Mouse (Mus musculus) kidney, adult 10 weeks (tissue): ENCODE results near the gene Mindy2. TPM values are rescaled to one million over a fixed set of nuclear protein-coding genes. Genes with fewer than 3 reads are reported as not detected.

Experiments used
- polyA plus RNA-seq: library from polyadenylated mRNA; stranded (reverse); fragments of 350-450 nt; fragmentation: Illumina TruSeq; extraction: RNeasy Lipid Tissue Mini Kit (QIAGEN cat#74804); gene quantifications from one replicate; pipeline ENCODE4 v1.2.3, GENCODE M21; 2014; ENCODE audit warnings: low read depth, low replicate concordance

Gene Mindy2
- 74.7 TPM for polyA plus RNA-seq

DNA sequence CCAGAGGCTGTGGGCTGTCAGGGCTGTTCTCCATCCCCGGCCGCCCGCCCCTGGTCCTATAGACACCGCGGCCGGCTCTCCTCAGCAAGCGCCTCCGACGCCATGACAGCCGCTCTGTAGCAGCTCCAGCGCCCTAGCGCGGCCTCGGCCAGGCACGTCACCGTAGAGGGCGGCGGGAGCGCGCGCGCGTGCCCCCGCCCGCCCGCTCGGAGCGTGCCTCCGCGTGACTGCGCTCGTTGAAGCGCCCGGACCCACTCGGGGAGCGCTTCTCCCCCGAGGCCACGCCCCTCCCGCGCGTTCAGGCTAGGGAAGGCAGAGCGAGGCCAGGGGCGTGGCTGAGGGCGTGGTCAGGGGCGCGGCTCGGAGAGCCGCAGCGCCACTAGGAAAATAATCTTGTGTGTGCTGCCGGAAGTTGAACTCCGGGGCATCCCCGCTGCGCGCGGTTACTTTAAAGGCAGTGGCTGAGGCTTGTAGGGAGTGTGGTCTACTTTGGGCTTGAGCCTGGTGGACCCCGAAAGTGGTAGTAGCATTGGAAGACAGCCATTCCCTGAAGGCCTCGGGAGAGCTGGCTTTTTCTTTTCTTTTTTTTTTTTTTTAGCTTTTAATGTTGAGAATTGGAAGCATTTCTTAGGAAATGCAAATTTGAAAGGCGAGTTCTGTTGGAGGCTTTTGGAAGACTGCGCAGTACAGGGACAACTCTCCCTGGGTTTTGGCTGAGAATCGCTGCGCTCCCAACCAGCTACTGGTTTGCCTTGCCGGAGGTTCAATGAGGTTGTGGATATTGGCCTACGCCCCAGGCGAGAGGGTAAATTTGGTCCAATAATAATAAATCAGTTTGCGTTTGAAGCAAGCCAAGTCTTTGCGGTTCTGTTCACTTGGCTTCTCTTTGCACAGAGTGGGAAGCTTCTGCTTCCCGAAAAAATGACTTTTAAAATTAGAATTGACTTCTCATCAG is at the start of gene Mindy2:
Gene Mindy2 (minus strand): TSS at position 162 of the 955 bp plus-strand sequence.

DNA sequence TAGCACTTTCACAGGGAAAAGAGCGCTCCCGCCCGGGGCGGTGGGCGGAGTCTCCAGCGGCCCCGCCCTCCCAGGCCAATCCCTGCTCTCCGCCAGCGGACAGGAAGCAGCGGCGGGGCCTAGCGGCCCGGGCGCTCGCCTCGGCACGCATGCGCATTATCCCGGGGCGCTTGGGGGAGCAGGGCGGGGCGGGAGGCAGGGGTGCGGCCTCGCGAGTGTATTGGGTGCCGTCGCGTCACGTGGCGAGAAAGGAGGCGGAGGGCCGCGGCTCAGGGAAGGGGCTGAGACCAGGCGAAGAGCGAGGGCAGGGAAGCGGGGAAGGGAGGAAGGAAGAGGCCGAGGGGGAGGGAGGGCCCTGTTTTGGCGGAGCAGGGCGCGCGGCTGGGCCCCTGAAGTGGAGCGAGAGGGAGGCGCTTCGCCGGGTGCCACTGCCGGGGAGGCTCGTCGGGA is 21.7 kb upstream of the Mindy2 start, which contains the start of gene Adam10:
Gene Adam10 (plus strand): TSS at position 316 of the 450 bp plus-strand sequence.

DNA sequence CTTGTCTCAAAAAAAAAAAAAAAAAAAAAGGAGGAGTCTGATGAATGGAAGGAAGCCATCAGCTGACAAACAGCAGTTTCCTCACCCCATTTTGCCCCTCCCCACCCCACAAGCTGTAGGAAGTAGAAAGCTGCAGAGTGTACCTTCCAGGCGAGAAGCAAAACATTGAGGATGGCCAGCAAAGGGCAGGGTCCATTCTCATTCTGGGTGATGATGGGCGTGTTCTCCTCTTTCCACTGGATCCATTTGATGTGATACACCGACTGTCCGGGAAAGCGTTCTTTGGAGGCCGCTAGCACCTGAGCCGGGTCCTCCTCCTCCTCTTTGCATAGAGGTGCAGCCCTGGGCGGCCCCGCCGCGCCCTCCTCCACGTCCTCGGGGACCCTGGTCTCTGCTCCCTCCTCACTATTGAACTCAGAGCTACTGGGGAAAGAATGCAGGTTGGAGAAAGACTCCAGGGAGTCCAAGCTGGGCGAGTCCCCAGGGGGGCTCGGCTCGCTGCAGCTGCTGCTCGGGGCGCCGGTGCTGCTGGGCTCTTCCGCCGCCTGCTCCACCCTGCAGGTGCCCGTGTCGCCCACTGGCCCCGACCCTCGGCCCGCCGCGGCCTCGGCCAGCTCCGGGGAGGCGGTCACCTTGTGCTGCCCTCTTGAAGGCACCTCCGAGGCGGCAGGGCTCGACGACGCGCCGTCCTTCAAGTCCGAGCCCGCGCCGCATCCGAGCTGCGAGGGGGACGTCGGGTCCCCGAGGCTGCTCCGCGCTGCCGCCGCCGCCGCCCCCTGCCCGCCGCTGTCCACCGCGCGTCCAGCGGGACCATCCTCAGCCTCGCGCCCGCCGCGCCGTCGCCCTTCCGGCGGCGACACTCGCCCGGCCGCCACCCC is 605 bp downstream of the Mindy2 start, which contains the start of gene Gm10642:
Gene Gm10642 (plus strand): TSS at position 122 of the 878 bp plus-strand sequence.

Other genes with a start within 250 kb of the Mindy2 start
- gene Ccnb2, start 235.6 kb downstream of the Mindy2 start, polyA plus RNA-seq, result 0.40 TPM
- gene Rnf111, start 153.4 kb downstream of the Mindy2 start, polyA plus RNA-seq, result 36.5 TPM
- 54.5 TPM for gene Sltm, start 114.4 kb downstream of the Mindy2 start, polyA plus RNA-seq
- not detected for gene Gm10642, start 923 bp downstream of the Mindy2 start, polyA plus RNA-seq
- gene Adam10, start 21.8 kb upstream of the Mindy2 start, polyA plus RNA-seq, result 136 TPM